Mouse (Mus musculus) large intestine, adult 2 months (tissue): Measurements from ENCODE around the gene Smim6. TPM values are rescaled to one million over a fixed set of nuclear protein-coding genes. Genes with fewer than 3 reads are reported as not detected.
A peak's percentile ranks its signal among the peaks of the same experiment; 100 is the strongest.

Experiments used
- DNase-seq: peaks from one replicate; pipeline ENCODE4 v3.0.0-alpha.2; 2012; ENCODE audit warnings: low read depth, low spot score
- WGBS: fragments of 180-500 bp; shearing (Covaris S2); methylation state at CpG from one replicate; pipeline ENCODE4 v1.1.7; 2018; 5-methylcytosine and 5-hydroxymethylcytosine counted together
- polyA plus RNA-seq: library from polyadenylated mRNA; depleted of rRNA; stranded (reverse); fragments of >200 nt; gene quantifications from 2 replicates; pipeline ENCODE4 v1.2.3, GENCODE M21; 2012; rRNA removed

Gene Smim6
- polyA plus RNA-seq, result 37.5 and 45.5 TPM in 2 replicates

DNA sequence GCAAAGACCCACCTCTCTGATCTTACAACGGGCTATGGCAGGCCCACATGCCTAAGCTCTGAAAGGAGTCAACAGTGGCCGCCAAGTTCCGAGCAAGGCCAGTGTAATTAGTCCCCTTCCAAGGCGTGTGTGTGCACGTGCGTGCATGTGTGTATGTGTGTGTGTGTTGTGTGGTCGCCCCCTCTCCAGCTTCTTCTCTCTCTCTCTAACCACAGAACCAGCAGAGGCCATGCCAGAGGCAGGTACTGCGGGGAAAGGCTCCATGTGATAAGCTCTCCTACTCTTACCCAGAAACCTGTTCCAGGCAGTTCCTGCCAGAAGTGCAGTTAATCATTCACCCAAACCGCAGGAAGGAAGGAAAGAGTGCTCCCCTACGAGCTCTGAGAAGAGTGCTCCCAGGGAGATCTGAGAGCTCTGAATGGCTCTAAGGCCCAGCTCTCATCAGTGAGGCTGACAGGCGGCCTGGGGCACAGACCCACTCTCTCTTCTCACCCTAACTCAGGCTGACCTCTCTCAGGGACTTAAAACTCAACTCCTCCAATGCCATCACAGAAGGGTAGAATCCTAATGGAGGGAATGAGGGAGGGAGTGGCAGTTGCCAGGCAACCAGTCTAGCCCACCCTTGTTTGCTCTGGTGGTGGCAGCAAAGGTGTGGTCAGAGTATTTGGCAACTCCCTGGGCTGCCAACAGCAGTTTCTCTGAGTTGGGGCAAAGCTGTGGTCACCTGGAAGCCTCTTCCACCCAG is at the start of gene Smim6:
Gene Smim6, plus strand, starts transcription at position 386 of the 745 bp plus-strand sequence.
- peak; percentile 91 for DNase-seq
- 26% methylated on average over 11 of the region's 11 CpGs for WGBS

DNA sequence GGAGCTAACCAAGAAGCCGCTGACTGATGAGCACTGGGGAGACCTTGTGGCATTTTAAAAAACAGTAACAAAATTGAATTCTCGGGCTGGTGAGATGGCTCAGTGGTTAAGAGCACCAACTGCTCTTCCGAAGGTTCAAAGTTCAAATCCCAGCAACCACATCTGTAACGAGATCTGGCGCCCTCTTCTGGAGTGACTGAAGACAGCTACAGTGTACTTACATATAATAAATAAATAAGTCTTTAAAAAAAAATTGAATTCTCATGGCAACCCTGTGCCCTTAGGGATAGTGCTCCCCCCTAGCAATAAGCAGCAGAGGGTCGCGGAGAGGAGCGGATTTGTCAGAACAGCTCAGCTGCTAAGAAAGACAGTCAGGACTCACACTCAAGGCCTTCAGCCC is 47.9 kb upstream of the Smim6 start:
- DNase-seq, result no peak
- 75% methylated on average over 8 of the region's 8 CpGs for WGBS

DNA sequence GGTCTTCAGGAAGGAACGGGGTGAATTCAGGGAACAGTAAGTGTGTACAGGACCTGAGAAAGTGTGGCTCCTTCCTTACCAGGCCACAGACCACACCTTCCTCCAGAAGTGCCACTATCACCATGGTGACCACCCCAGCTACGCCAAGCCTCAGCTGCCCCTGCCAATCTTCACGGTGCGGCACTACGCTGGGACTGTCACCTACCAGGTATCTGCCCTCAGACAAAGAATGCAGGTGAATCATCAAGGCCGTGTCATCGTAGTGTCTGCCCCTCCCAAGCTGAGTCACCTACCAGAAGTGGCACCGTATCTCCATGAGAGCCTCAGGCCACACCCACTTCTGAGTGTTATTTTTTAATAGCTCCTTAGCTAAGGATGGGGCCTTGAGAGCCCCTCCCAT is 42.4 kb upstream of the Smim6 start:
- DNase-seq, result peak; percentile 78
- 32% methylated on average over 8 of the region's 8 CpGs for WGBS

DNA sequence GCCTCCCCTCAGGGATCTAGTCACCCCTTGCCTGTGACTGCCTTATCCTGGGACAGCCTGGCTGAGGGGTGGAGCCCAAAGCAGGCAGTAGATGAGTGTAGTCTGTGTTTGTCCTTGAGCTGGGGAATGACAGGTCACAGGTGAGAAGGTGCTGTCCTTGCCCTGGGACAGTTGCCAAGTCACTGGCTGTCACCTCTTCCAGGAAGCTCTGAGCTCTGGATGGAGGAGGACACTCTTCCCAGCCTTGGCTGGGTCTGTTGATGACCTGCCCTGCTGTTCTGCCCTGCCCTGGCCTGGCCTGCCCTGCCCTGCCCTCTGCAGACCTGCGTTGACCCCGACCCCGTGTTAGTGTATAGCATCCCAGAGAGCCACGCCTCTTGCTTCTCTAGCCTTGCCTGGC is 39.4 kb upstream of the Smim6 start:
- DNase-seq, result peak; percentile 79
- WGBS, result 29% methylated on average over 4 of the region's 4 CpGs

DNA sequence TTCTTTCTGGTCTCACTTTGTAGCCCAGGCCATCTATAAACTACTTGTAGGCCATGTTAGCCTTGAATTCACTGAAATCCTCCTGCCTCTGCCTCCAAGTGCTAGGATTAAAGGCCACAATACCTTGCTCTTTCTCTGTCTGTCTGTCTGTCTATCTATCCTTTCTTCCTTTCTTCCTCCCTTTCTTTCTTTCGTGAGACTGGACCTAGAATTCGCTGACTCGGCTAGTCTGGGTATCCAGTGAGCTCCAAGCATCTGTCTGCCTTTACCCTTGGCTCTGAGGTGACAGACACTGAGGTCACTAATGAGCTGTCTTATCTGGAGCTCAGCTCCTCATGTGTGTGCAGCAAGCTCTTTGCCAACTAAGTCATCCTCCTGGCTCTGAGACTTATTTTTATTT is 35.9 kb upstream of the Smim6 start:
- WGBS, result 88% methylated on average over 3 of the region's 3 CpGs

DNA sequence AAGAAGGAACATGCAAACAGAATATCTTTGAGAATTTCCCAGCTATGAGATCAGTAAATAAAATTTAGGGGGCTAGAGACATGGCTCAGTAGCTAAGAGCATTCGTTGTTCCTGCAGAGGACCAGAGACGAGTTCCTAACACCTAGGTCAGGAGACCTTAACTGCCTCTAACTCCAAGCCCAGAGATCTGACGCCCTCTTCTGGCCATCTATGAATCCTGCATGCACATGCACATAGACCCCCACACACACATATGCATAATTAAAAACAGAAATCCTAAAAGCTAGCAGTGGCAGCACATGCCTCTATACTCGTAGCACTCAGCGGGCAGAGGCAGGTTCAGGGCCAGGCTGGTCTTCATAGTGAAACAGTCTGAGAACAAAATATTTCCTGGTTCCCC is 35.4 kb upstream of the Smim6 start:
- WGBS, result 68% methylated on average over 5 of the region's 5 CpGs
- DNase-seq, result no peak

More for the DNA sequence above, 35.9 kb upstream of the Smim6 start:
- no peak for DNase-seq

DNA sequence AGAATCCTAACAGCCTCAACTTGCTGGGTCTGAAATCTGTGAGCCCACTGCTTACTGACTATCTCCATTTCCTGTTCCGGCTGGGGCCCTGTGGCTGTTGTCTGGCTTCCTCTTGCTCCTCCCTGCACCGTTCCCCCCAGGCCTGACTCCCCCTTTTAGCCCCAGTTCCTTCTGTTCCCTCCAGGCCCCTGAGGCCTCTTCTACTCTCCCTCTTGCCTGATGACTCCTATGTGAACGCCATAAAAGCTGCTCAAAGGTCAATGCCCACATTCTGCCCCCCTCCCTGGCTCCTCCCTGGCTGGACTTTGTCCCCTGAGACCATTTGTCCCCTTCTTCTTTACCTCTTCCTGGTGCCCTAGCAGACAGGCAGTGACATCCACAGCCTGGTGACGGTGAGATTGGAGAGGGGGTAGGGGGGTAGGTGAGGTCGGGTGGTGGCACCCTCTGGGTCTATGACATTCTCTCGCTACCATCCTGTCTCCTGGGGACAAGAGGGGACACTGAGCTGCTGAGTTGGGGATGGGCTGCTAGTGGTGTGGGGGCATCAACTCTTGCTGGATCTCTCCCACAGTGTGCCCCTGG is 34.6 kb upstream of the Smim6 start:
- 23% methylated on average over 6 of the region's 6 CpGs for WGBS
- DNase-seq, result peak; percentile 91

DNA sequence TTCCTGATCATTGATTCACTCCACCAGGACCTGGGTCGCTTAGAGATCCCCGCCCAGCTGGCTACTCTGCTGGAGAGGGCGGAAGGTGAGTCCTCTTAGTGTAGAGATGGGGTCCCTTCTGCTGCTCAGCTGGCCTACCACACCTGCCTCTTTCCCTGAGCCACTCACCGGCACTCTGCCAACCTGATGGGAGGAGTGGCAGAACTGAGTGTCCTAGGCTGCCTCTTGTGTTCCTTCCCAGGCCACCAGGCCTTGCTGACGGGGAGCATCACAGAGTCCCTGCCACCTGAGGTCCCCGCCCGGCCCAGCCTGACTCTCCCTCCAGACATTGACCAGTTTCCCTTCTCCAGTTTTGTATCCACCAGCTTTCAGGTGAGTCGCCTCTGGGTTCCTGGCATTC is 33.7 kb upstream of the Smim6 start:
- peak; percentile 69 for DNase-seq
- 35% methylated on average over 8 of the region's 8 CpGs for WGBS

DNA sequence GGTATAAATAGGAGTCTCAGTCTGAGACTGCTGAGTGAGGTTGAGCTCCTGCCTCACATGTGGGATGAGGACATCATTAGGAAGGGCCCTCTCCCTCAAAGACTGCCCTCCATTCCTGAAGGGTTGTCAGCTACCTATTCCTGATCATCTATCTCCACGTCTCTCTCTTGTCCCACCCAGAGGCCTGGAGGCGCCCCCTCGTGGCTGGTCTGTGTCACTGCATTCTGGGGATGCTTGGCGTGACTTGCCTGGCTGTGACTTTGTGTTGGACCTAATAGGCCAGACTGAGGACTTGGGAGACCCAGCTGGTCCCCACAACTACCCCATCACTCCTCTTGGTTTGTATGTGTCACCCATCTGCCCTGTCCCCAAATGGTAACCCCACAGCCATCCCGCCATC is 30.8 kb upstream of the Smim6 start:
- 24% methylated on average over 5 of the region's 5 CpGs for WGBS
- DNase-seq, result no peak

DNA sequence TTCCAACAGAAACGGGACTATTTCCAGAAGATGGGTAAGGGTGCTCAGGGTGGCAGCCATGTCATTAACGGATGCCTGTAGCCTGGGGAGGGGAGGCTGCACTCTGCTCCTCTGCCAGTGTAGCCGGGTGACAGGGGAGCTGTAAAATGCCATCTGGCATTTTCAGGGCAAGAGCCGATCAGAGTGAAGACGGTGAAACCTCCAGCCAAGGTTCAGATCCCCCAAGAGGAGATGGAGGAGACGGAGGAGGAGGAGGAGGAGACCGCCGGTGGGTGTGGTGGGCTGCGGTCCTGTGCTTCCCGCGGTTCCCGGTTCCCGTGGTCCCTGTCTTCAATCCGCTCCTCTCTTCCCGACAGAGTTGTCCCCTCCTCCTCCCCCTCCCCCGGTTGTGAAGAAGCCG is 28.6 kb upstream of the Smim6 start:
- 49% methylated on average over 17 of the region's 17 CpGs for WGBS
- DNase-seq, result no peak

DNA sequence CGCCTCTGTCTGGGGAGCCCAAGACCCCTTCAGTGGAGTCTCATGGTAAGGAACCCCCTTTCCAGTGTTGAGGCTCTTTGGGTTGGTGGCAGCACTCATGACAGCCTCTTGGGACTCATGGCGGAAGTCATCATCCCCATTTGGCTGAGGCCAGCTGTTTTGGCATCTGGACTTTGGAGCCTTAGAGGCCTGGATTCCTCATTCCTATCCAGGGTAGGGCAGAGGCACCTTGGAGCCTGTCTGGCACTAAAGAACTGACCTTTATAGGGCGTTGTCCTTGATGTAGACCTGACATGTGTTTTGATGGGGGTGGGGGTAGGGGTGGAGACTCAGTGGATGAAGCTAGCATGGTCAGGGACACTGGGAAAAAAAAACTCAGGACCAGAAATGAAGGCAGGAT is 27.5 kb upstream of the Smim6 start:
- no peak for DNase-seq

DNA sequence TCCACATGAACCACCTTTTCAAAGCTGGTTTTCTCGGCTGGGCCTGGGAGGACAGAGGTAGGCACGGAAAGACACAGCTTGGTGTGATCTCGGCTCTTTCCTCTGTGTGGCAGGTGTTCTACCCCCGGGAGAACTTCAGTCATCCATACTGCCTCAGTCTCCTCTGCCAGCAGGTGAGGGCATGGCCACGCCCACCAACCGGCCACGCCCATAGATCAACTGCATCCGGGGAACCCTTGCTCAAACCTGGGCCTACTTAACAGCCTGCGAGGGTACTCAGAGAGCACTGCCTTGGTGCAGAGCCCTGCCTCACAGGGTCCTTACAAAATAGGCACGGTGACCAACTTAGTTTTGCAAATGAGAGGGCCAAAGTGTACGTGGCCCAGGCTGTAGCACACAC is 26.5 kb upstream of the Smim6 start:
- no peak for DNase-seq
- WGBS, result 52% methylated on average over 11 of the region's 11 CpGs

More for the DNA sequence above, 27.5 kb upstream of the Smim6 start:
- 50% methylated on average over 3 of the region's 3 CpGs for WGBS

DNA sequence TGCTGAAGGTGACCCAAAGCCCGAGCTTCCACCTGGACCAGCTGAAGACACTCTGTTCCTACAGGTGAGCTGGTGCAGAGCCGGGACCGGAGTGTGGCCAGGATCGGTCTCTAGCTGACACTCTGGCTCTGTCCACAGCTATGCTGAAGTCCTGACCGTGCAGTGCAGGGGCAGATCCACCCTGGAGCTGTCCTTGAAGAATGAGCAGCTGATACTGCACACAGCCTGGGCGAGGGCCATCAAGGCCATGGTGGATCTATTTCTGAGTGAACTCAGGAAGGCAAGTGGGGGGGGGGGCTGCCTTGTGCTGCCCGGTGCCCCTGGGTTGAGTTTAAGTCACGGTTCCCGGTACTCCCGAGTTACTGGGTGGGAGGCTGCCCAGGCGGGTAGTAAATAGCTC is 25.4 kb upstream of the Smim6 start:
- 92% methylated on average over 11 of the region's 11 CpGs for WGBS
- no peak for DNase-seq

DNA sequence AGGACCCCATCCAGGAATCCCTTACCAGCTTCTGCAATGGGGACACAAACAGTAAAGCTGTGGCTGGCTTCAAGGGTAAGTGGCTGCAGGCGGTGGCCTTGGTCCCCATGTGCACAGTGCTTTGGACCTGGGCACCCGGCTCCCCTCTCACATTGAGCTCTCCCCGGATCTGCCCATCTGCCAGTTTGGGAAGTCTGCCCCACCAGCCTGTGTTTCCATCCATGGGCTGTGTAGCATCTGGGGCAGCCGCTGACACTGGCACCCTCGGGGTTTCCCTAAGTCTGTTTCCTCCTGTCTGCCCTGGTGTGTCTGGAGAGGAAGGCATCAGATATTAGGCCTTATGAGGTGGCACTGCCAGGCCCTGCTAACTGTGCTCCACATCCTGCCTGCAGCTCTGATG is 23.8 kb upstream of the Smim6 start:
- DNase-seq, result no peak
- WGBS, result 90% methylated on average over 5 of the region's 5 CpGs

DNA sequence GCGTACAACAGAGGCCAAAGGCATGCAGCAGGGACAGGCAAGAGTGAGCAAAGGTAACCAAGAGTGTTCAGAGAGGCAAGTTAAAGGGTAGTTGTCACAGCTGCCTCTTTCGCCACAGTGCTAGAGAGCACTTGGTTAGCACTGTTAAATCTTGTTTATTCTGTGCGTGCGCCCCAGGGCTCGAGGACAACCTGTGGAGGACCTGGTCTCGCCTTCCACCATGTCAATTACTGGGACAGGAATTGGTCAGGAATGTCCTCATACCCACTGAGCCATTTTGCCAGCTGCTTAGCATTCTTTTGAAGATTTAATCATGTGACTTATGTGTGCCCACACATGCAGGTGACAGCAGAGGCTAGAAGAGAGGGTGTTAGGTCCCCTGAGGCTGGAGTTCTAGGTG is 22.7 kb upstream of the Smim6 start:
- WGBS, result 89% methylated on average over 6 of the region's 6 CpGs
- no peak for DNase-seq

DNA sequence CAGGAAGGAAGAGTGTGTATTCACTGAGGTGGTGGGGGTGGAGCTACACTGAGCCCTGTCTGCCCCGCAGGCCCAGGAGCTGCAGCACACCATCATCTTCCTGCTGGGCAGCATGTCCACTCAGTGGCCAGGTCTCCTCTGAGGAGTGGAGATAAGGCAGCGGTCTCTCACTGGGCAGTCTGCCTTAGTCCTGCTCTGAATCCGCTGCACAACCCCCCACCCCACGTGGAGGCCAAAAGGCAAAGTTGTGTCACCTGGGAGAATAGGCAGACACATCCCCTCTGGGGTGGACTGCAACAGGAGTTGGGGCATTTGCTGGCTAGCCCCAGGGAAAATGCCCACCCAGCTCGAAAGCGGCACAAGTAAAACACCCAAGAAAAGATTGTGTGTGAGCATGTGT is 19.6 kb upstream of the Smim6 start:
- 79% methylated on average over 6 of the region's 6 CpGs for WGBS
- no peak for DNase-seq

DNA sequence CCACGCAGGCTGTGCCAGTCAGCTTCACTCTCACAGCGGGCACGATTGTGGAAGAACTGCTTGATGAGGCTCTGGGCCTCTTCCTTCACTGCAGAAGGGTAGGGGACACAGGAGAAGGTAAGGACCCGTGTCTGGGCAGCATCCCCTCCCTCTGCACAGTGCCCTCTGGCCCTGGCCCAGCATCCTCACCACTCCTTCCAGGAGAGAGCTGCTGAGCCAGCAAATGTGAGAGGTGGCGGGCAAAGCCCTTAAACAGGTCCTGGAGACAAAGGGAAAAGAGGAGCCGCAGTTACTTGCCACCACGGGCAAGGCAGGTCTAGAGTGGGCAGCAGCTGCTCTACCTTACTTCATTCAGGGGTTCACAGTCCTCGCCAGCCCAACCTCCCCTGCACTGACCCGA is 18.7 kb upstream of the Smim6 start:
- 85% methylated on average over 9 of the region's 9 CpGs for WGBS
- no peak for DNase-seq

DNA sequence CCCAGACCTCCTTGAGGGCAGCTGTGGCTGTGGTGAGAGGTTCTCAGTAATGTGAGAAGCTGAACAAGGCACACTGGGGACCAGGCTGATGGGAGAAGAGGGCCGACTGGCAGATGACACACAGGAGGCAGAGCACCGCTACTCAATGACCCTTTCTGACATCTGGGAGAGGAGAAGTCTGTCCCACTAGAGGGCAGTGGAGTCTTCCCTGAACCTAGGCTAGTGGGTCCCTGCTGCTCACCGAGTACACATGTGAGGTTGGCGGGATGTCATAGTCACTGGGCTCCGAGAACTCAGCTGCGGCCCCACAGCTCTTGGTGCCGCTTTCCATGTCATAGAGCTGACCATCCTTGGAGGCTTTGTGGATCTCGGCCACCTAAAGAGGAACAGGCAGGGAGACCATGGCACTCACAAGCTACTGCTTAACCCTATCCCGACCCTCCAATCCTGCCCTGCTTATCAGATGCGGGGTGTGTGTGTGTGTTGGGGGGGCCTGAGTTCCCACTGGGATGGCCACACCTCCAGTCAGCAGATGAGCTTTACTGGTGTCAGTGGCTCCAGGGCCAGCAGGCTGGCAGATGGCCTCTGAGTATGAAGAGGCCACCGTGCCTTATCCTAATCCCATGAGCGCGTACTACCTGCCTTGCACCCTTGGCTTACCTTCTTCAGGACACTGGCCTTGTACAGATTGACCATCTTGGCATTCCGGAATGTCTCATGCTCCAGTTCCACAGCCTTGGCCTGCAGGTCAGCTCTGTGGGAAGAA is 16.9 kb upstream of the Smim6 start:
- 75% methylated on average over 14 of the region's 14 CpGs for WGBS
- no peak for DNase-seq

DNA sequence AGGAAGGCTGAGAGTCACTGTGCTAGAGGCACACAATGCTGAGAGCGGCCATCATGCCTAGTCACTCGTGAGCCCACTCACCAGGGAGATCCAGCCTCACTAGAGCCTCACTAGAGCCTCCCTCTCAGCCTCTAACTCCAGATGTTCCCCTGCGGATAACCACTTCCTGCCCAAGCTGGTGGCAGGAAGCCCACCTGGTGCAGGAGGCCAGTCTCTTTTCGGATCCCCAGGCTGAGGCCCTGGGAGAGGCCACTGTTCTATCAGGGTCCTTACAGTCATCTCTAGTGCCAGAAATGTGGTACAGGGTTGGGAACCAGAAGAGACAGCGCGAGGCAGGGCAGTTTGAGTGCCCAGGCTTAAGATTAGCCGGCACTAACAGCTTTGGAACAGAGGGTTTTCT is 13.4 kb upstream of the Smim6 start:
- DNase-seq, result no peak
- 86% methylated on average over 7 of the region's 7 CpGs for WGBS

DNA sequence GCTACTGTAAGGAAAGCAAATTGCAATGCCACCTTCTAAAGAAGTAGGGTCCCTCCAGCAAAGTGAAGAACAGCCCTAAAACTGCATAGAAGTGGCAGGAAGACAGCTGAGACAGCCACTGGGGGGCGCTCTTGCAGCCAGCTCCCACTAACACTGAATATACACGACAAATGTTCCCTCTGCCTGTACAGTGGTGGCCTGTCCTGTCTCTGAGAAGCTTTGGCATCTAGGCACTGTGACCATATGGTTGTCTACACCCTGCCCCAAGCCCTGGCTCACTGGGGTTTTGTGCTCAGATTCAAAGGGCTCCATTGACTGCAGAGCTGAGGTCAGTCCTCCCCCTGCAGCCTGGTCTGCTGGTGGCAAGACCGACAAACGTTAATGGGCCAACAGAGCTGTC is 12.9 kb upstream of the Smim6 start:
- 25% methylated on average over 4 of the region's 4 CpGs for WGBS
- no peak for DNase-seq
